Mouse (Mus musculus): ENCODE measurements around the gene Dcaf10.
A peak's percentile ranks its signal among the peaks of the same experiment; 100 is the strongest.
"Not testable (repeated sequence)": the region's sequence is repeated elsewhere in the genome, so short reads cannot be mapped to it uniquely, and the experiment has no call there.

Dcaf10 gene

GRCm38 (mm10) chr4:45341669-45342249 lies at the start of gene Dcaf10:
TSS of gene Dcaf10 (plus strand) at chr4:45342101.
- peak; percentile 94 to 95 for DNase-seq

- DNase-seq, result peak; percentile 78
Measured at GRCm38 (mm10) chr4:45296662-45297564, 45.0 kb upstream of the Dcaf10 start, which contains the start of gene Trmt10b. TSS of gene Trmt10b (plus strand) at chr4:45297127.

- no peak for DNase-seq
Measured at GRCm38 (mm10) chr4:45305536-45305935, 36.4 kb upstream of the Dcaf10 start.

- DNase-seq, result no peak
Measured at GRCm38 (mm10) chr4:45308046-45308445, 33.9 kb upstream of the Dcaf10 start.

GRCm38 (mm10) chr4:45308606-45309005 lies 33.3 kb upstream of the Dcaf10 start:
- no peak for DNase-seq

- DNase-seq, result no peak
Measured at GRCm38 (mm10) chr4:45311056-45311455, 30.8 kb upstream of the Dcaf10 start.

- DNase-seq, result peak; percentile 88 to 89
Measured at GRCm38 (mm10) chr4:45320159-45320816, 21.6 kb upstream of the Dcaf10 start.

- DNase-seq, result no peak
Measured at GRCm38 (mm10) chr4:45331139-45331538, 10.8 kb upstream of the Dcaf10 start.

- DNase-seq, result no peak
Measured at GRCm38 (mm10) chr4:45332466-45332865, 9.4 kb upstream of the Dcaf10 start.

GRCm38 (mm10) chr4:45341226-45341625 lies 675 bp upstream of the Dcaf10 start:
- DNase-seq, result no peak

GRCm38 (mm10) chr4:45342286-45343155 lies 620 bp downstream of the Dcaf10 start, which contains the start of gene Exosc3:
TSS of gene Exosc3 (minus strand) at chr4:45342732.
- peak in 1 of 2 experiments; percentile 45 for DNase-seq

GRCm38 (mm10) chr4:45356653-45357052 lies 14.8 kb downstream of the Dcaf10 start:
- no peak for DNase-seq

GRCm38 (mm10) chr4:45371261-45371660 lies 29.4 kb downstream of the Dcaf10 start:
- no peak for DNase-seq

GRCm38 (mm10) chr4:45374879-45375278 lies 33.0 kb downstream of the Dcaf10 start:
- no peak for DNase-seq

GRCm38 (mm10) chr4:45376573-45376972 lies 34.7 kb downstream of the Dcaf10 start:
- DNase-seq, result no peak

GRCm38 (mm10) chr4:45380903-45381580 lies 39.1 kb downstream of the Dcaf10 start:
- not testable (repeated sequence) for DNase-seq

GRCm38 (mm10) chr4:45382133-45382532 lies 40.2 kb downstream of the Dcaf10 start:
- not testable (repeated sequence) for DNase-seq

- DNase-seq, result not testable (repeated sequence)
Measured at GRCm38 (mm10) chr4:45387296-45387695, 45.4 kb downstream of the Dcaf10 start.

- DNase-seq, result no peak
Measured at GRCm38 (mm10) chr4:45392099-45392498, 50.2 kb downstream of the Dcaf10 start.

- no peak for DNase-seq
Measured at GRCm38 (mm10) chr4:45392572-45392971, 50.7 kb downstream of the Dcaf10 start.

GRCm38 (mm10) chr4:45392994-45393393 lies 51.1 kb downstream of the Dcaf10 start:
- no peak for DNase-seq

- no peak for DNase-seq
Measured at GRCm38 (mm10) chr4:45393658-45394057, 51.8 kb downstream of the Dcaf10 start.

Measured in cerebellum, postnatal 36 days (tissue).